Mouse (Mus musculus): Measurements from ENCODE around the gene Fam20b. TPM values are rescaled to one million over a fixed set of nuclear protein-coding genes. Genes with fewer than 3 reads are reported as not detected.

Gene Fam20b
- polyA plus RNA-seq, 1 experiment from 2014 or later, result 30.5 TPM

- no peak for TF ChIP-seq CTCF (IDR thresholded peaks at IDR 0.05; ENCODE audit: low read depth)
- no peaks in the 10 kb centered on the region for H3K9me3 ChIP-seq (replicated peaks; ENCODE audit: low read length)
- WGBS, result 91% methylated on average over 2 of the region's 2 CpGs
- H3K27ac ChIP-seq, result no peak overlapping the region
- H3K4me2 ChIP-seq (ENCODE audit: low read length), result no peak overlapping the region
- H3K9ac ChIP-seq (ENCODE audit: low read depth, low read length), result no peak overlapping the region
- peaks cover 41% of the 10 kb centered on the region for H3K36me3 ChIP-seq (ENCODE audit: insufficient read depth, low read length)
- H3K27me3 ChIP-seq (ENCODE audit: insufficient read depth, low read length), result no peaks in the 10 kb centered on the region
- no peak overlapping the region for H3K4me3 ChIP-seq (replicated peaks; ENCODE audit: low read depth, low read length)
- ATAC-seq (replicated peaks; ENCODE audit: low FRiP score, low read depth) (no peak), DNase-seq (ENCODE audit: low spot score) (no peak)
- H3K4me1 ChIP-seq (replicated peaks; ENCODE audit: insufficient read depth, low read length), result no peaks in the 10 kb centered on the region
These were observed 83.7 kb downstream of the Fam20b start for GRCm38 (mm10) chr1:156635148-156635547.

- Histone ChIP-seq H3K9me3 (replicated peaks; ENCODE audit: low read length) (no peaks in the 10 kb centered on the region), H3K27me3 (ENCODE audit: insufficient read depth, low read length) (no peaks in the 10 kb centered on the region), H3K4me2 (ENCODE audit: low read length) (no peak overlapping the region), H3K4me3 (replicated peaks; ENCODE audit: low read depth, low read length) (no peak overlapping the region), H3K4me1 (replicated peaks; ENCODE audit: insufficient read depth, low read length) (no peaks in the 10 kb centered on the region), H3K27ac (no peak overlapping the region), H3K9ac (ENCODE audit: low read depth, low read length) (no peak overlapping the region), H3K36me3 (ENCODE audit: insufficient read depth, low read length) (peaks cover 43% of the 10 kb centered on the region)
- DNase-seq (ENCODE audit: low spot score) (peak; percentile 77), ATAC-seq (replicated peaks; ENCODE audit: low FRiP score, low read depth) (peak; percentile 40; the same call in 1 of the 2 replicates)
- WGBS, result 76% methylated on average over 10 of the region's 10 CpGs
- peak; percentile 76 for TF ChIP-seq CTCF (IDR thresholded peaks at IDR 0.05; ENCODE audit: low read depth)
These were observed 85.8 kb downstream of the Fam20b start for GRCm38 (mm10) chr1:156633095-156633494.

- H3K36me3 ChIP-seq (ENCODE audit: insufficient read depth, low read length), result peaks cover 35% of the 10 kb centered on the region
- H3K27me3 ChIP-seq (ENCODE audit: insufficient read depth, low read length), result no peaks in the 10 kb centered on the region
- no peak overlapping the region for H3K4me3 ChIP-seq (replicated peaks; ENCODE audit: low read depth, low read length)
- TF ChIP-seq CTCF (IDR thresholded peaks at IDR 0.05; ENCODE audit: low read depth), result peak; percentile 54
- ATAC-seq (replicated peaks; ENCODE audit: low FRiP score, low read depth) (no peak), DNase-seq (ENCODE audit: low spot score) (no peak)
- no peaks in the 10 kb centered on the region for H3K4me1 ChIP-seq (replicated peaks; ENCODE audit: insufficient read depth, low read length)
- no peak overlapping the region for H3K4me2 ChIP-seq (ENCODE audit: low read length)
- H3K9me3 ChIP-seq (replicated peaks; ENCODE audit: low read length), result no peaks in the 10 kb centered on the region
- H3K9ac ChIP-seq (ENCODE audit: low read depth, low read length), result no peak overlapping the region
- no peak overlapping the region for H3K27ac ChIP-seq
These were observed 87.9 kb downstream of the Fam20b start for GRCm38 (mm10) chr1:156630965-156631364.

GRCm38 (mm10) chr1:156629984-156630383 lies 88.9 kb downstream of the Fam20b start:
- Histone ChIP-seq H3K27me3 (ENCODE audit: insufficient read depth, low read length) (no peaks in the 10 kb centered on the region), H3K4me2 (ENCODE audit: low read length) (no peak overlapping the region), H3K27ac (no peak overlapping the region), H3K4me1 (replicated peaks; ENCODE audit: insufficient read depth, low read length) (no peaks in the 10 kb centered on the region), H3K4me3 (replicated peaks; ENCODE audit: low read depth, low read length) (no peak overlapping the region), H3K9me3 (replicated peaks; ENCODE audit: low read length) (no peaks in the 10 kb centered on the region), H3K9ac (ENCODE audit: low read depth, low read length) (no peak overlapping the region), H3K36me3 (ENCODE audit: insufficient read depth, low read length) (peaks cover 31% of the 10 kb centered on the region)
- TF ChIP-seq CTCF (IDR thresholded peaks at IDR 0.05; ENCODE audit: low read depth), result no peak
- 89% methylated on average over 8 of the region's 8 CpGs for WGBS
- ATAC-seq (replicated peaks; ENCODE audit: low FRiP score, low read depth), result no peak
- no peak for DNase-seq (ENCODE audit: low spot score)

Other genes with a start within 250 kb of the Fam20b start
- gene Soat1, start 244.8 kb downstream of the Fam20b start, polyA plus RNA-seq (2015; fragmentation: Nextera tagmentation; extraction: Ambion mirVana), result 30.5 and 37.9 TPM in 2 replicates
- gene Gm10031, start 195.1 kb downstream of the Fam20b start, polyA plus RNA-seq (2015; fragmentation: Nextera tagmentation; extraction: Ambion mirVana), result 0.45 and 0.54 TPM in 2 replicates
- 2.4 and 3.0 TPM in 2 replicates for gene Abl2, start 160.3 kb downstream of the Fam20b start, polyA plus RNA-seq (2015; fragmentation: Nextera tagmentation; extraction: Ambion mirVana)
- 18.3 and 19.9 TPM in 2 replicates for gene Tor3a, start 44.7 kb downstream of the Fam20b start, polyA plus RNA-seq (2015; fragmentation: Nextera tagmentation; extraction: Ambion mirVana)
- gene Angptl1, start 119.5 kb upstream of the Fam20b start, polyA plus RNA-seq (2015; fragmentation: Nextera tagmentation; extraction: Ambion mirVana), result 1.0 TPM in 2 replicates
- 47.2 and 53.2 TPM in 2 replicates for gene Ralgps2, start 220.5 kb upstream of the Fam20b start, polyA plus RNA-seq (2015; fragmentation: Nextera tagmentation; extraction: Ambion mirVana)